Mouse (Mus musculus) hindbrain, embryonic 16.5 days (tissue): ENCODE data around the gene Tent5c. TPM values are rescaled to one million over a fixed set of nuclear protein-coding genes. Genes with fewer than 3 reads are reported as not detected.

ENCODE experiments used
- polyA plus RNA-seq: library from polyadenylated mRNA; unstranded; fragments of >200 nt; fragmentation: Nextera tagmentation; extraction: Ambion mirVana; gene quantifications from 2 replicates; pipeline ENCODE4 v1.2.1, GENCODE M21; 2015

The Tent5c gene
- polyA plus RNA-seq, 1 experiment from 2014 or later, result 3.3 TPM

Other genes starting within 250 kb of the Tent5c start
- gene Man1a2, start 196.2 kb upstream of the Tent5c start, polyA plus RNA-seq, result 20.8 and 24.0 TPM in 2 replicates